Mouse (Mus musculus) testis, adult 2 months (tissue): Measurements from ENCODE around the gene Tnip3.

Experiments used
- CTCF ChIP-seq: fragments of 200-500 bp; IDR thresholded peaks from 2 replicates; pipeline ENCODE4 v1.5.1; 2012; ENCODE audit warnings: low read depth, mild to moderate bottlenecking, inconsistent platforms, low read length, moderate library complexity; ENCODE audit not compliant: control insufficient read depth, insufficient read depth, insufficient replicate concordance
- POLR2A ChIP-seq: fragments of 200-500 bp; IDR thresholded peaks from 2 replicates; pipeline ENCODE4 v1.6.1; 2012; ENCODE audit warnings: low read depth, mild to moderate bottlenecking, inconsistent platforms, low read length, moderate library complexity; ENCODE audit not compliant: control insufficient read depth

DNA sequence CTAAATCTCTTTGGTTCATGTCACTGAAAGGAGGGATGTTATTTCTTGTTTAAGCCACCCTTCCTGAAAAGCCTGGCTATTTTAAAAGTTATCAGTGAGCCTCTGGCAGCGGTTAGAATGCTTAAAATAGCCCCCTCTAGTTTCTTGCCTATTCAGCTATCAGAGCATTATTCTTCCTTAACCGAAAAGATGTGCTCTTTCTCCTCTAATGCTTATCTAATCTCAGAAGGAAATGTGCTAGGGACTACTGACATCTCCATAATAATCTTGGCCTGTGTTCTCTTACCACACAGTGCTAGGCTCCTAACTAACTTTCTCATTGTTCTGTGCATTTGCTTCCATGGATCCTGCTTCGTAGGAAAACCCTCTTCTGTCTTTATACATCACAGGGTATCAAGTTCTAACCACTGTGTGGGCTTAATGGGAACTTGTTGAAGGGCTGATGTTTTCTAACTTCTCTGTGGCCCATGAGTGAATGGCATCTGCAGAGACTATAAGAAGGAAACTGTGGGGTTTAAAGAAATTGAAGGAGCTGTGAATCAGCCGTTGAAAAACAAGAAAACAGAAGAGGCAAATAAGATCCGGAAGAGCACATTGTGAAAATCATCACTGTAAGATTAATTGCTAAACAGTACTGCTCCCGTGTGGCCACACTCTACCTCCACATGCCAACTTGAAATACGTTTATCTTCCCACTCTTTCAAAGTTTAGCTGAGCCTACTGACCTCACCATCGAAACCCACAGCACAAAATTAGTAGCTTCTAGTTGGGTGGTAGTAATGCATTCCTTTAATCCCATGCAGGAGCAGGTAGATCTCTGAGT is 53.2 kb downstream of the Tnip3 start:
- TF ChIP-seq CTCF = no peak
- no peak for TF ChIP-seq POLR2A
